Mouse (Mus musculus) lung, embryonic 16.5 days (tissue): ENCODE measurements around the gene E2f6. TPM values are rescaled to one million over a fixed set of nuclear protein-coding genes. Genes with fewer than 3 reads are reported as not detected.

Experiments used
- ATAC-seq: fragments of 200-750 bp; cut with Nextera tagmentation; 2 replicates; pipeline ENCODE4 v1.8.0; 2017; ENCODE audit warnings: low read depth, mild to moderate bottlenecking, moderate library complexity
- H3K27ac ChIP-seq: fragments of 300-500 bp; sonication (generic); 2 replicates; pipeline ENCODE4 v1.5.1; 2014; ENCODE audit warnings: mild to moderate bottlenecking, control low read depth, low read length
- H3K27me3 ChIP-seq: fragments of 300-500 bp; sonication (generic); 2 replicates; pipeline ENCODE4 v1.6.1; 2014; ENCODE audit warnings: low read depth, low read length, mixed read lengths; ENCODE audit not compliant: control insufficient read depth, insufficient read depth
- H3K36me3 ChIP-seq: fragments of 300-500 bp; sonication (generic); 2 replicates; pipeline ENCODE4 v1.6.1; 2014; ENCODE audit warnings: low read length; ENCODE audit not compliant: control insufficient read depth, insufficient read depth
- H3K4me1 ChIP-seq: fragments of 300-500 bp; sonication (generic); replicated peaks from 2 replicates; pipeline ENCODE4 v1.6.1; 2014; ENCODE audit warnings: low read length, mixed read lengths; ENCODE audit not compliant: control insufficient read depth, insufficient read depth
- H3K4me2 ChIP-seq: fragments of 300-500 bp; sonication (generic); 2 replicates; pipeline ENCODE4 v1.6.1; 2014; ENCODE audit warnings: low read depth, low read length, control low read depth
- H3K4me3 ChIP-seq: fragments of 300-500 bp; sonication (generic); 2 replicates; pipeline ENCODE4 v1.5.1; 2014; ENCODE audit warnings: mild to moderate bottlenecking, low read length, control low read depth
- H3K9ac ChIP-seq: fragments of 300-500 bp; sonication (generic); 2 replicates; pipeline ENCODE4 v1.6.1; 2014; ENCODE audit warnings: low read length, control low read depth
- H3K9me3 ChIP-seq: fragments of 300-500 bp; sonication (generic); 2 replicates; pipeline ENCODE4 v1.6.1; 2016; ENCODE audit warnings: low read length; ENCODE audit not compliant: control insufficient read depth
- WGBS: fragments of 180-500 bp; shearing (Covaris S2); extraction: QIAGEN DNeasy Blood & Tissue Kit; methylation state at CpG from one replicate; pipeline ENCODE4 v1.1.7; 2014; 5-methylcytosine and 5-hydroxymethylcytosine counted together
- polyA plus RNA-seq: library from polyadenylated mRNA; unstranded; fragments of >200 nt; fragmentation: Nextera tagmentation; extraction: Ambion mirVana; gene quantifications from 2 replicates; pipeline ENCODE4 v1.2.1, GENCODE M21; 2015

The E2f6 gene
- polyA plus RNA-seq, 1 experiment from 2014 or later, result 29.6 TPM

- Histone ChIP-seq H3K4me1 (peaks cover 81% of the 10 kb centered on the region), H3K4me3 (no peak overlapping the region), H3K27ac (peak overlapping the region; percentile 81), H3K4me2 (no peak overlapping the region), H3K9ac (peak overlapping the region; percentile 31; the same call in 1 of the 2 replicates), H3K27me3 (no peaks in the 10 kb centered on the region), H3K9me3 (no peaks in the 10 kb centered on the region), H3K36me3 (no peaks in the 10 kb centered on the region)
- ATAC-seq, result no peak
- 39% methylated on average over 7 of the region's 7 CpGs for WGBS
Observed at GRCm38 (mm10) chr12:16872926-16873464, 62.2 kb downstream of the E2f6 start.

GRCm38 (mm10) chr12:16873549-16873948 lies 62.8 kb downstream of the E2f6 start:
- Histone ChIP-seq H3K27ac (peak overlapping the region; percentile 81), H3K36me3 (no peaks in the 10 kb centered on the region), H3K4me1 (peaks cover 82% of the 10 kb centered on the region), H3K9ac (peak overlapping the region; percentile 31; the same call in 1 of the 2 replicates), H3K4me2 (no peak overlapping the region), H3K27me3 (no peaks in the 10 kb centered on the region), H3K9me3 (no peaks in the 10 kb centered on the region), H3K4me3 (no peak overlapping the region)
- no peak for ATAC-seq
- WGBS, result 41% methylated on average over 7 of the region's 7 CpGs

- H3K36me3 ChIP-seq, result no peaks in the 10 kb centered on the region
- peaks cover 78% of the 10 kb centered on the region for H3K4me1 ChIP-seq
- no peaks in the 10 kb centered on the region for H3K9me3 ChIP-seq
- no peaks in the 10 kb centered on the region for H3K27me3 ChIP-seq
- peak overlapping the region; percentile 81 for H3K27ac ChIP-seq
- H3K4me3 ChIP-seq, result no peak overlapping the region
- 41% methylated on average over 2 of the region's 2 CpGs for WGBS
- no peak overlapping the region for H3K4me2 ChIP-seq
- no peak overlapping the region; the same call in 1 of the 2 replicates for H3K9ac ChIP-seq
- ATAC-seq, result no peak
Observed at GRCm38 (mm10) chr12:16874086-16874485, 63.3 kb downstream of the E2f6 start.

- H3K27ac ChIP-seq, result peak overlapping the region; percentile 81
- H3K9ac ChIP-seq, result peak overlapping the region; percentile 26; the same call in 1 of the 2 replicates
- 4% methylated on average over 4 of the region's 4 CpGs for WGBS
- peak; percentile 69 for ATAC-seq
- H3K9me3 ChIP-seq, result no peaks in the 10 kb centered on the region
- no peak overlapping the region for H3K4me2 ChIP-seq
- H3K4me1 ChIP-seq, result peaks cover 66% of the 10 kb centered on the region
- no peaks in the 10 kb centered on the region for H3K36me3 ChIP-seq
- no peaks in the 10 kb centered on the region for H3K27me3 ChIP-seq
- no peak overlapping the region for H3K4me3 ChIP-seq
Observed at GRCm38 (mm10) chr12:16875269-16875668, 64.5 kb downstream of the E2f6 start.

GRCm38 (mm10) chr12:16875678-16876077 lies 64.9 kb downstream of the E2f6 start:
- WGBS, result 36% methylated on average over 7 of the region's 7 CpGs
- Histone ChIP-seq H3K9ac (peak overlapping the region; percentile 26; the same call in 1 of the 2 replicates), H3K4me2 (no peak overlapping the region), H3K36me3 (no peaks in the 10 kb centered on the region), H3K4me1 (peaks cover 62% of the 10 kb centered on the region), H3K27ac (peak overlapping the region; percentile 81), H3K9me3 (no peaks in the 10 kb centered on the region), H3K4me3 (no peak overlapping the region), H3K27me3 (no peaks in the 10 kb centered on the region)
- ATAC-seq, result 0 out of 2 replicates have a peak, but pooled peaks have one; percentile 6

GRCm38 (mm10) chr12:16876667-16877066 lies 65.9 kb downstream of the E2f6 start:
- no peaks in the 10 kb centered on the region for H3K36me3 ChIP-seq
- H3K4me3 ChIP-seq, result no peak overlapping the region
- no peaks in the 10 kb centered on the region for H3K9me3 ChIP-seq
- no peaks in the 10 kb centered on the region for H3K27me3 ChIP-seq
- peak overlapping the region; percentile 29; the same call in 1 of the 2 replicates for H3K9ac ChIP-seq
- peak overlapping the region; percentile 62 for H3K27ac ChIP-seq
- 43% methylated on average over 3 of the region's 3 CpGs for WGBS
- peaks cover 57% of the 10 kb centered on the region for H3K4me1 ChIP-seq
- no peak for ATAC-seq
- no peak overlapping the region for H3K4me2 ChIP-seq

GRCm38 (mm10) chr12:16877141-16877540 lies 66.4 kb downstream of the E2f6 start:
- no peaks in the 10 kb centered on the region for H3K27me3 ChIP-seq
- no peak overlapping the region for H3K4me3 ChIP-seq
- no peak overlapping the region for H3K4me2 ChIP-seq
- H3K4me1 ChIP-seq, result peaks cover 57% of the 10 kb centered on the region
- WGBS, result 18% methylated on average over 5 of the region's 5 CpGs
- no peaks in the 10 kb centered on the region for H3K9me3 ChIP-seq
- peak overlapping the region; percentile 62 for H3K27ac ChIP-seq
- ATAC-seq, result peak; percentile 46
- H3K9ac ChIP-seq, result peak overlapping the region; percentile 29; the same call in 1 of the 2 replicates
- H3K36me3 ChIP-seq, result no peaks in the 10 kb centered on the region

GRCm38 (mm10) chr12:16877679-16878078 lies 66.9 kb downstream of the E2f6 start:
- Histone ChIP-seq H3K36me3 (no peaks in the 10 kb centered on the region), H3K4me1 (peaks cover 57% of the 10 kb centered on the region)
- 19% methylated on average over 1 of the region's 1 CpGs for WGBS

GRCm38 (mm10) chr12:16879369-16879768 lies 68.6 kb downstream of the E2f6 start:
- Histone ChIP-seq H3K4me3 (no peak overlapping the region), H3K4me1 (peaks cover 40% of the 10 kb centered on the region), H3K27ac (no peak overlapping the region), H3K4me2 (no peak overlapping the region), H3K9ac (no peak overlapping the region), H3K9me3 (no peaks in the 10 kb centered on the region), H3K27me3 (no peaks in the 10 kb centered on the region), H3K36me3 (no peaks in the 10 kb centered on the region)
- 62% methylated on average over 1 of the region's 1 CpGs for WGBS
- ATAC-seq, result no peak

More at GRCm38 (mm10) chr12:16877679-16878078, 66.9 kb downstream of the E2f6 start:
- H3K27ac ChIP-seq, result peak overlapping the region; percentile 62
- no peak overlapping the region for H3K4me3 ChIP-seq
- H3K9ac ChIP-seq, result no peak overlapping the region
- ATAC-seq, result no peak
- H3K27me3 ChIP-seq, result no peaks in the 10 kb centered on the region
- no peak overlapping the region for H3K4me2 ChIP-seq
- H3K9me3 ChIP-seq, result no peaks in the 10 kb centered on the region
